Comparison of ENCODE assay signal across 9 mouse cellular contexts in the genomic region with DNA sequence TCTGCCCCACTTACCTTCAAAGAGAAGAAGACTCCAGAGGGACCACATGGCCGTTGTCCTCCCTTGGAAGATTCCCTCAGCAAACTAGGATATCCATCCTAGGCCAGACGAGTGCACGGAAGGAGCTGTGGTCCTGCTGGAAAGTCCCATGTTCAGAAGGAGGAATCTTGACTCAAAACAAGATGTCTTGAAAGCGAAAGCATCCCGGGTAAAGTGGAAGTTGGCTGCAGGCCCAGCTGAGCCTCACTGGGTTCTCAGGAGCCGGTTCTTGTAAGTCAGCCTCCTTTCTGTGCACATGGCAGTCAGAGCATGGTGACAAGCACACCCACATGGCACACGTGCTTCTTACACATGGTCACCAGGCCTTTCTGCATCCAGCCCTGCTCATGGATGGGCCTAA. TPM values are rescaled to one million over a fixed set of nuclear protein-coding genes. Genes with fewer than 3 reads are reported as not detected.
DNase-seq lines count a peak whose midpoint lies in the region; ATAC-seq lines count a peak whose summit lies in the region.
"Had no signal": no experiment of that assay in that cellular context is flagged by ENCODE, and none has a peak within 500 bp of the region (broad histone marks: within the 10 kb centered on the region; RNA-seq: fewer than 3 reads in every experiment).

A gene (minus strand): TSS at position 184 of the 400 bp plus-strand sequence.

- no peak within 1 kb of the TSS for H3K4me3 ChIP-seq in kidney, embryonic 15.5 days (replicated peaks)
- no peak within 1 kb of the TSS for H3K4me3 ChIP-seq in hindbrain, embryonic 13.5 days

- peak; percentile 39 for DNase-seq in kidney, adult 9 months
- peak; percentile 5 for DNase-seq in CD4-positive, CD25-positive, alpha-beta regulatory T cell, adult 2 months (ENCODE audit: low read depth, low spot score)
- peak; percentile 55 for DNase-seq in brain, adult 2 months (ENCODE audit: low read depth, low spot score)
- DNase-seq in kidney, postnatal 4 days: peak; percentile 24 to 33
- no peak for DNase-seq in urinary bladder, adult 18-20 months (ENCODE audit: low spot score in 2 of 2)
- DNase-seq in B cell, adult 2 months: no peak
- DNase-seq: cerebellum, adult 8-10 months had no signal

- H3K27ac ChIP-seq in kidney, embryonic 15.5 days: no peak within 1 kb of the TSS
- H3K27ac ChIP-seq in hindbrain, embryonic 13.5 days: no peak within 1 kb of the TSS

- H3K4me2 ChIP-seq in kidney, embryonic 15.5 days: no peak within 1 kb of the TSS
- H3K4me2 ChIP-seq in hindbrain, embryonic 13.5 days: no peak within 1 kb of the TSS

- no peak for ATAC-seq in kidney, embryonic 15.5 days (replicated peaks; ENCODE audit: low FRiP score)
- ATAC-seq in hindbrain, embryonic 13.5 days (ENCODE audit: low FRiP score): no peak

- no peaks in the 10 kb centered on the region for H3K9me3 ChIP-seq in kidney, embryonic 15.5 days (replicated peaks)
- H3K9me3 ChIP-seq in hindbrain, embryonic 13.5 days: no peaks in the 10 kb centered on the region

- H3K4me1 ChIP-seq in kidney, embryonic 15.5 days: peaks cover 4% of the 10 kb centered on the region; the same call in 1 of the 2 replicates
- peaks cover 12% of the 10 kb centered on the region for H3K4me1 ChIP-seq in hindbrain, embryonic 13.5 days (replicated peaks)

- no peaks in the 10 kb centered on the region for H3K36me3 ChIP-seq in kidney, embryonic 15.5 days
- H3K36me3 ChIP-seq in hindbrain, embryonic 13.5 days: no peaks in the 10 kb centered on the region

- H3K27me3 ChIP-seq in kidney, embryonic 15.5 days: peaks cover 5% of the 10 kb centered on the region
- H3K27me3 ChIP-seq in hindbrain, embryonic 13.5 days: no peaks in the 10 kb centered on the region

- 83% methylated on average over 7 of the region's 7 CpGs for WGBS in kidney, embryonic 15.5 days
- WGBS in hindbrain, embryonic 13.5 days: 86% methylated on average over 7 of the region's 7 CpGs

- no peak within 1 kb of the TSS for H3K9ac ChIP-seq in kidney, embryonic 15.5 days
- no peak within 1 kb of the TSS for H3K9ac ChIP-seq in hindbrain, embryonic 13.5 days

RNA-seq across cellular contexts. Expression of the gene that starts here (rescaled TPM):
- polyA plus RNA-seq in kidney, embryonic 15.5 days (2015; fragmentation: Nextera tagmentation; extraction: Ambion mirVana): 0.10 and 0.17 TPM in 2 replicates
- polyA plus RNA-seq in hindbrain, embryonic 13.5 days (2015; fragmentation: Nextera tagmentation; extraction: Ambion mirVana): not detected in 2 replicates

Comparison
In these comparisons a context has a peak if more than half of its experiments do, and no peak if none do; other contexts are left out.
1. DNase-seq: peak in kidney, adult 9 months (single experiment), CD4-positive, CD25-positive, alpha-beta regulatory T cell, adult 2 months (single experiment), brain, adult 2 months (single experiment) and kidney, postnatal 4 days (2 of 2); none in urinary bladder, adult 18-20 months (0 of 2) and B cell, adult 2 months (0 of 2).